Mouse (Mus musculus) cortical plate, adult 2 months (tissue): ENCODE results near the gene Aff3. TPM values are rescaled to one million over a fixed set of nuclear protein-coding genes. Genes with fewer than 3 reads are reported as not detected.
A peak's percentile ranks its signal among the peaks of the same experiment; 100 is the strongest.

Experiments
- H3K27ac ChIP-seq: fragments of 200-500 bp; 2 replicates; pipeline ENCODE4 v1.5.1; 2012; ENCODE audit warnings: low read length, control low read depth, inconsistent platforms; ENCODE audit not compliant: insufficient read depth
- H3K4me1 ChIP-seq: fragments of 200-500 bp; 2 replicates; pipeline ENCODE4 v1.6.1; 2011; ENCODE audit warnings: low read length; ENCODE audit not compliant: control insufficient read depth, insufficient read depth
- H3K4me3 ChIP-seq: fragments of 200-500 bp; 2 replicates; pipeline ENCODE4 v1.5.1; 2011; ENCODE audit warnings: mild to moderate bottlenecking, low read length, control low read depth; ENCODE audit not compliant: insufficient read depth
- CTCF ChIP-seq: fragments of 200-500 bp; IDR thresholded peaks from 2 replicates; pipeline ENCODE4 v1.5.1; 2011; ENCODE audit warnings: mild to moderate bottlenecking, control low read depth, low read length; ENCODE audit not compliant: insufficient read depth; ENCODE audit errors: extremely low read depth
- POLR2A ChIP-seq: fragments of 200-500 bp; IDR thresholded peaks from 2 replicates; pipeline ENCODE4 v1.6.1; 2011; ENCODE audit warnings: mild to moderate bottlenecking, low read length, control low read depth; ENCODE audit not compliant: insufficient read depth; ENCODE audit errors: extremely low read depth
- polyA plus RNA-seq: library from polyadenylated mRNA; depleted of rRNA; stranded (reverse); fragments of >200 nt; gene quantifications from 2 replicates; pipeline ENCODE4 v1.2.3, GENCODE M21; 2012

Aff3 gene
- polyA plus RNA-seq, 1 experiment, result 24.1 TPM

DNA sequence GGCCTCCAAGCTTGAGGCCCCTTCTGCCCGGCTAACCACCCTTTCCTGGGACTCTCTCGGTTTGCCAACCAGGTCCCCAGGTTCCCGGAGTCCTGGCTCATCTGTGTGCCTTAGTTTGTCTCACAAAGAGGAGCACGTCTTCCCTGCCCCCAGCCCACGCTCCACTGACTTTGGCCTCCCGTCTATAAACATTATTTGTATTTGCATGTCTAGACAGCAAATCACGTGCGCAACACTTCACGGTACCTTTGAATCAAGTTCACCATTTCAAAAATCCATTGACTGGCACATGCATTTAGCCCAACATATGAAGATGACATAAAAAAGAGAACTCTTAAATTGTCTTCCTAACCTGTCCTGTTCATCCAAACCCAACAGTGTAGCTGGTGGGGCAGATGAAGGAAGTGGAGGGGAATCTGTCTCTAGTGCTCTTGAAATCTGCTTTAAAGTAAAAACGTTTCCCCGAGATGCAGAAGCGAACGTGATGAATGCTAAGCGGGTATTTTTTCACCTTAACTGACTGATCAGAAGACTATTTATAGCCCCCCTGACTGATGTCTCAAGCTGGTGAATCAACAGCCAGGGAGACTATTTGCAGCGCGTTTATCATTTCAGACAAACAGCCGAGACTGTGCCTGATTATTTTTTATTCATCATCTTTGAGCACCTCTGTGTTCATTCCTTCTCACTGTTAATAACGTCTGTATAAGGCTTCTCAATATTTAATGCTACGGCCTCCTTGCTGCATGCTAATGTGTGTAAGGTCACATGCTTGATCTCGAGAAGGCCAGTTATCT is 396.3 kb downstream of the Aff3 start:
- H3K27ac ChIP-seq, result no peak overlapping the region
- peaks cover 1% of the 10 kb centered on the region; the same call in 1 of the 2 replicates for H3K4me1 ChIP-seq
- no peak overlapping the region for H3K4me3 ChIP-seq
- TF ChIP-seq CTCF, result no peak
- no peak for TF ChIP-seq POLR2A

DNA sequence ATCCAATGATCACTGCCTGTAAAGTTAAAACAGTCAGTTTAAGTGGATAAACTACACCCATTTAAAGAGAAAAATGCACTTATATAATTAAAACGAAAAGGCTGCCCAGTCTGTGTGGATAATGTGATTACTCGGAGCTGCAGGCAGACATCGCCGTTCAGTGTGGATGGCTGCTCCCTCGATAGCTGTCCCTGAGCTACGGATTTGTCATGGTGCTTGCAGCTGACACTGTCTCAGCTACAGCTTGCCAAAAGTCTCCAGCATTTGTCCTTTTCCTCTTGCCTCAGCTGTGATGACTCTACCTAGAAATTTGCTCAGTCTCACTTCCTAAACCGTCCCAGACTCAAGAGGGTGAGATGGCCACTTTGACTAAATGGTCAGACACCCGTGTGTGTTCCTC is 401.5 kb downstream of the Aff3 start:
- H3K4me1 ChIP-seq, result 0 out of 2 replicates have a peak, but pooled peaks cover 1% of the 10 kb centered on the region
- no peak overlapping the region for H3K27ac ChIP-seq
- H3K4me3 ChIP-seq, result no peak overlapping the region
- no peak for TF ChIP-seq POLR2A
- no peak for TF ChIP-seq CTCF

DNA sequence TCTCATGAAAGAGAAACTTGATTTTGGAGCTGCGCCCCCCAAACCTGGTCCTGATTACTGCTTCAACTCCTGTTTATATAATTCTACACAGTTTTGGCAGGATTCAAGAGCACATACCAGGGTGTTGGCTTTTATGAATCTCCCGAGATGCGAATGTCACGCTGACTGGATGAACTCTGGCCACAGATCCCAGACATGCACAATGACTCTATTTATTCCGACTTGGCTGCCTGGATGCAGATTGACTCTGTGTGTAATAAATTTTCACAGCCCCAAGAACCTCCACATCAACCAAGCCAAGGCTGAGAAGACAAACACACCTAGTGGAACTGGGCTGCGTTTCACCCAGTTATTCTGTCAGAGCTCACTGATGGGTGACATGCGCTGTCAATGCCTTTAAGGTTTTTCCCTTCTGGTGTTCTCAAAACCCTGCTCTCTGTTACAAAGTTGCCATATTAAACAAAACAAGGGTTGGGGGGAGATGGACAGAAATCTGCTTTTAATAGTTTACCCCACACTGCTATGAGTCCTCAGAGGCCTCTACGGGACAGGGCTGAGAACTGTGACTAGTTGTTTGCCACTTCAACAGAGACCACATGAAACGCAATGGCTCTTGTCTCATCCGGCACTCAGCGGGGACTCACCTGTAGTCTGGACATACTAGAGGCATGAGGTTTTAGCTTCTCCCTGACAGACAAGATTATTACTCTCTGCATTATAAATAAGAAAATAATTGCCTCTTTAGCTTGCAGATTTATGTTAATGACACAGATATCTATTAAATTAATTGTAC is 402.2 kb downstream of the Aff3 start:
- Histone ChIP-seq H3K27ac (no peak overlapping the region), H3K4me3 (no peak overlapping the region), H3K4me1 (0 out of 2 replicates have a peak, but pooled peaks cover 1% of the 10 kb centered on the region)
- no peak for TF ChIP-seq POLR2A
- TF ChIP-seq CTCF, result no peak

DNA sequence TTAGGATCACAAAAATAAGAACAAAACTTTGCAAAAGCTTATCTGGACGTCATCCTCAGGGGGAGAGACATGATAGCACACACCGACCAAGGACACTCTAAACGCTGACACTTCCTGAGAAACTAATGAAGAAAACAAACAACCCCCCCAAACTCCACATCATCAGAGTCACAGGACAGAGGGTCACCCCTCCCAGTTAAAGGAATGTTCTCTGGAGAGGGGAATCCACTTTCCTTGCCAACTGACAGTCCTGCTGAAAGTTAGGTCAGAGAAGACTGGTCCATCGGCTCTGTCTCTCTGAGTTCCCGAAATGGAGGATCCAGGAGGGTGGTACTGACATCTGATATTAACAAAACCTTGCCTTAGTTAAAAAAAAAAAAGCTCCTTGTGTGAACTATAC is 403.7 kb downstream of the Aff3 start:
- Histone ChIP-seq H3K4me3 (no peak overlapping the region), H3K4me1 (0 out of 2 replicates have a peak, but pooled peaks cover 1% of the 10 kb centered on the region), H3K27ac (no peak overlapping the region)
- no peak for TF ChIP-seq POLR2A
- no peak for TF ChIP-seq CTCF

DNA sequence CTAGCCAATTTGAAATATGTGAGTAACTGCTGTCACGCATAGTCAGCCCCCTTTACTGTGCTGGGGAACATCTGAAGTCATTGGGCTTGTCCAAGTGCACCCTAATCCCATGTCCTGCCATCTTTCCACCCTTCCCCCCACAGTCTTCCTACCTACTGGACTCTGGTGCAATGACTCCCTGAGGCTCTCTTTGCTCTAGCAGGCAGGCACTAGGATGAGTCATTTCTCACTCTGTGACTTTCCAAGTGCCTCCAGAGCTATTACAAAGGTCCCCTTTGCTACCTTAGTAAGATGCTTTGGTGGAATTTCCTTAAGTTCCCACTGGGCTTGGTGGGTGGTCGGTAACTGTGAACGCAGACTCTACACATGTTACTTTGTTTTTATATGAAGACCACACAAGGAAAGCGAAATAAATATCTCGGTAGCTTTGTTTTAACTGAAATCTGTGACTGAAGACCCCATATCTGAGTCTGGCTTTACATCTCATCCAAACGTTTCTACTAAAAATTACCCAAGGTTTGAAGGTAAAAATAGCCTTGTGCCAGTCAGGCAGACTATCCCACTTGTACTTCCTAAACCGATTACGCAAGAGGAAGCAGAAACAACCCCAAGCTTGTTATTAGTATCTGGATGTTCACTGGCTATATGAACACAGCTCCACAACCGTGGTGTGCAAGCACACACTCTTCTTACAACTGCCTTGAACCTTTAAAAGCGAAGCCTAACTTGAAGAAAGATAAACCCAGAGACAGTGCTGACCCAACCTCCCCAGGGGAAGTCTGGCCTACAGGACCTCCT is 405.0 kb downstream of the Aff3 start:
- Histone ChIP-seq H3K4me1 (0 out of 2 replicates have a peak, but pooled peaks cover 1% of the 10 kb centered on the region), H3K27ac (no peak overlapping the region), H3K4me3 (no peak overlapping the region)
- TF ChIP-seq CTCF, result no peak

DNA sequence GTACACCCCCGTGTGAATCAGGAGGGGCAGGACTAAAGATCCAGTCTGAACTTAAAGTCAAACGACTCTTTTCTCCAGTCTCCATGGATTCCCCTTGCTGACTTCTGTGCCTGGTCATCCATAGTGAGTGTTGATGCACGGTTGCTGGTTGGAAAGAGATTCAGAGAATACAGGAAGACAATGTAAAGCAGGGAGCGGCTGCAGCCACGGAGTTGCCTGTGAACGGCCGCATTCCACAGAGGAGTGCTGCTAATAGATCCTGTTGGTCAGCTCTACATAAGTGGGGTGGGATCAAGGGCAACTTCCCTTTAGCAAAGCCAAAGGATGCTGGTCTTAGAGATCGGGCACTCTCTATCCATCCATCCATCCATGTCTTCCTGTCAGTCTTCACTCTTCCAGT is 410.3 kb downstream of the Aff3 start:
- Histone ChIP-seq H3K4me3 (no peak overlapping the region), H3K27ac (no peak overlapping the region), H3K4me1 (no peaks in the 10 kb centered on the region)
- TF ChIP-seq POLR2A (no peak), CTCF (no peak)

DNA sequence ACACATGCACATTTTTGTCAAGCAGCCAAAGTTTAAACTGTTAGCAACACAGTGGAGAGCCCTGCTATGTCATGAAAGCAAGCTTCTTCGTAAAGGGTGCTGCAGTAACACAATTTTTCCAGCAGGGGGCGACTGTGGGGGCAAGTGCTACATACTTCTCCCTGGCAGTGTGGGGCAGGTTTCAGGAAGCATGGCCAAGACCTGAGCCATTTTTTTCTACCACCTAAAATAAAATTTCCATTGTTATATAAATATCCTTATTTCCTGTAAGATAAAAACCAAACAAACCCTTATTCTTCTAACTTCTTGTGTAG is 412.0 kb downstream of the Aff3 start:
- H3K27ac ChIP-seq, result no peak overlapping the region
- H3K4me1 ChIP-seq, result peaks cover 2% of the 10 kb centered on the region; the same call in 1 of the 2 replicates
- TF ChIP-seq CTCF (peak; percentile 50), POLR2A (no peak)
- no peak overlapping the region for H3K4me3 ChIP-seq

DNA sequence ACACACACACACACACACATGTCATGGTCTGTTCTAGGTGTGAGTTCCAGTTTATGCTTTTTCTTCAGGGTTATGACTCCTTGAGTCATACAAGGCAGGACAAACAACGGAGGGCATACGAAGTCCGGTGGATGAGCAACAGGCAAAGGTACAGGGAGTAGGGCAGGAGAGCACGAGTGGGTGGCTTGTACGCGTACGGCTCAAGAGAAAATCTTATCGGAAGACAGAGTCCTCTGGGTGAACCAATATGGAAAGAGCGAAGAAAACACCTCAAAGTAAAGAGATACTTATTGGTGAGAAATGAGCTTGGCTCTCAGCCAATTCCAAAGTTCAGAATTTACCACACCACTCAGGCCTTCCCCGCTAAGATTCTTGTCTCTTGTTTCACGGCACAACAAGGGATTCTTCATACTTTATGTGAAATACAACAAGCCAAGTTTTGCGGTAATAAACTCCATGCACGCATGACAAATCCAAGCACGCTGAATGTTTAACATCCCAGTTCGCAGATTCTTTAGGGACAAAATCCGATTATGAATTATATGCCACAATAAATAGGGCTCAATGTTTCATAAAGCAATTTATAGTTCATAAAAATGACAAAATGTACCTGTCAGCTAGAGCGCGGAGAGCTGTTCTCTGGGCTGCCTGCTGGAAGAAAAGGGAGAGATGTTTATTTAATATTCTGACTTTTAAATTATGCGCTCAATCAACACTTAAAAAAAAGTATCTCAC is 412.6 kb downstream of the Aff3 start:
- TF ChIP-seq CTCF (no peak), POLR2A (no peak)
- peaks cover 2% of the 10 kb centered on the region; the same call in 1 of the 2 replicates for H3K4me1 ChIP-seq
- H3K27ac ChIP-seq, result no peak overlapping the region
- no peak overlapping the region for H3K4me3 ChIP-seq

DNA sequence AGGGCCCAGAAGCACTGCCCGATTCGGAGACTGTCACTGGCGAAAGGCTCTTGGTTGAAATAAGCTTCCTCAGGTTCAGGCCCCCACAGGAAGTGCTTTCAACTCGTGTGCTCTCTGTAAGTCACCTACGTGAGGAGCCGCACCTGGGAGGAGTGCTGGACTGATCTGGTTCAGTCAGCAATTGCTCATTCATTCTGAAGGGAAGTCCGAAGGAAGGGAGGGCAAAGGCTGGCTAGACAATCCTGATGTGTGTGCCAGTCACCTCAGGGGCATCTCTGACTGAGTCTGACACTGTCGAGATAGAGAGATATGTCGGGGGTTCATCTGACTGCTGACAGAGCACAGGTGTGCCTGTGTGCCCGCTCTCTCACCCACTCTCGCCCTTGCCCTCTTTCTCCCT is 413.3 kb downstream of the Aff3 start:
- no peak for TF ChIP-seq CTCF
- no peak for TF ChIP-seq POLR2A
- peaks cover 2% of the 10 kb centered on the region; the same call in 1 of the 2 replicates for H3K4me1 ChIP-seq
- no peak overlapping the region for H3K27ac ChIP-seq
- H3K4me3 ChIP-seq, result no peak overlapping the region
